Mouse (Mus musculus) heart, postnatal 36 days (tissue): ENCODE results near the gene Frmd7. TPM values are rescaled to one million over a fixed set of nuclear protein-coding genes. Genes with fewer than 3 reads are reported as not detected.

Experiments
- DNase-seq, 2 experiments: peaks; one replicate each; pipeline ENCODE4 v3.0.0; 2021 to 2022
- intact Hi-C: fragments of 180-260 bp; cut with DNase I; formaldehyde crosslinking; loops from one replicate; pipeline ENCODE4 v1.15.1; 2025
- total RNA-seq, 2 experiments: library from RNA; stranded (reverse); gene quantifications; 2 replicates each; pipeline ENCODE4 v1.2.3; 2021

Gene Frmd7
- total RNA-seq: not detected

- intact Hi-C loops: no loop called here
Measured at GRCm38 (mm10) chrX:50942610-50943009, at the start of gene Frmd7. Gene Frmd7 (minus strand): TSS chrX:50942710.

DNA sequence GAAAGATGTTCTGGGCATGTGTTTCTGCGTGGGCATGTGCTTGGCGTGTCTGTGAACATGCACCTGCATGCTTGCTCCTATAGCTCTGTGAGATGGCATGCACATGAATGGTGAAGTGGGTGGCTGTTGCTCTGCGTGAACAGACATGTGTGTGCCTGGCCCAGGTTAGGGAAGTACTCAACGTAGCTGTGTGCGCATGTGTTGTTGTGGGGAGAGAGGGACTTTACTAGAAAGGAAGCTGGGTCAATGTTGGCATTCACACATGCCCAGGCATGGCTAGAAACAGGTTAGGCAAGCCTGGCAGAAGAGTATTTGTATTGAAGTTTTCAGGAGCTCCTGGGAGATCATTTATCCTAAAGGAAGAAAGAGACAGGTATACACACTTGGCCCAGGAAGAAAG is 48.8 kb upstream of the Frmd7 start:
- DNase-seq: no peak
- intact Hi-C loops: no loop called here

More at GRCm38 (mm10) chrX:50942610-50943009, at the start of gene Frmd7:
- DNase-seq: no peak

DNA sequence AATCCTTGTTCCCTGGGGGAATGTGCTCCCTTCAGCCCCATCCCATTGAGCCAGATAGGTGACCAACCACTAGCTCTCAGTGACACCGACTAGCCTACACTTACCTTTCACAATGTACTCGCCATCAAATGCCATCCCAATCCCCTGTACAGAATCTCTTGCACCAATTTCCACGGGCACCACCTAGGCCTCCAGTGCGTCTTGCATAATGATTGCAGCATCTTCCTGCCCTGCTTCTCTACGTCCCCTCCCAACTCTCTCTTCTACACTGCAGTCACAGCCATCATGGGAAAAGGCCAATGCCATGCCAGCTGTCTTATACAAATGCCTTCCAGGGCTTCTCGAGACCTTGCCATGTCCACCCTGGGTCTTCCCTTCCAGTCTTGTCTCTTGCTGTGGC is 47.4 kb upstream of the Frmd7 start:
- intact Hi-C loops: no loop called here

DNA sequence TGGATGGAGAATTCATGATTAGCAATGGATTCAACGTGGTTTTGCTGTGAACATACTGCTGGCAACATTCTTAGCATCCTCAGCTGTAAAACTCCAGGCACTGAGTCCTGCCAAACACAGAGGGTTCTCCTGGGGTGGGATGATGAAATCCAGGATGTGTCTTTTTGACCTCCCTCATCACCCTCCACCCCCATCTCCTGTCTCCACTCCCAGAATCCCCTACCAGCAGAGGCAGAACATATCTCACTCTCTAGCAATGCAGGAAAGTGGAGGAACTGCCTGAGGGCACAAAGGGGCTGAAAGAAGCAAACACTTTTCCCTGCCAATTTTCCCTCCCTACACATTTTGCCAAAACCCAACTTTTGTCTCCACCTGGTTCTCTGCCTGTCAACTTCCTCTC is 46.1 kb upstream of the Frmd7 start:
- intact Hi-C loops: no loop called here
- DNase-seq: no peak

More for the DNA sequence above, 47.4 kb upstream of the Frmd7 start:
- no peak for DNase-seq

DNA sequence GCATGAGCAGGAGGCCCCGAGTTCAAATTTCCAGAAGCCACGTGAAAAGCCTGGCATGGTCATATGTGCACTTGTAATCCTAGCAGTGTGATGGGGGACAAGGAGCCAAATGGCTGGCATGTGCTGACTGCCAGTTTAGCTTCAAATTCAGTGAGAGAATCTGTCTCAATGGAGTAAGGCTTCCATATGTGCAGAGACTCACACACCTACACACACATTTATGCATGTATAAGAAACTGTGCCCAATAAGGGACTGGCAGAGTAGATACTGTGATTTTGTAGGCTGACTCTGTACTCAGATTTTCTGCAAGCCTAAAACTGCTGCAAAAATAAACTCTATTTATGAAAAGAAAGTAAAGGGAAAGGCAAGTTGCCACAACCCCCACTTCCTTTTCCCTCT is 35.9 kb upstream of the Frmd7 start:
- DNase-seq: no peak
- intact Hi-C loops: no loop called here

DNA sequence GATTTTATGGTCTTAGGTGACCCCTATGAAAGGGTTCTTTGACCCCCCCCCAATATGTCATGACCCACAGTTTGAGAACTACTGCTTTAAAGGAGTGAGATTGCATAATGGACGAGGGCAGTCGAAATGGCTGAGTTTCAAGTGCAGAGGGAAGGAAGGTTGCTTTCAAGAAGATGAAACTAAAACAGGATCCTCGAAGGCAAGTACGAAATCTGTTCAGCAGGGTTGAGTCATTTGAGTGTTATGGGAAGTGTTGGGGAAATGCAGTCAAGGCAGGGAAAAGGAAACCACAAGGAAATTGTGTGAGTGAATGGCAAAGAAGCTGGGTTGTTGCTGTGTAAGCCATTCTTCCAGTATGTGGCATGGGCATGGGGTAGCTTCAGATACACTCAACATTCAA is 29.6 kb upstream of the Frmd7 start:
- no peak for DNase-seq
- intact Hi-C loops: no loop called here

DNA sequence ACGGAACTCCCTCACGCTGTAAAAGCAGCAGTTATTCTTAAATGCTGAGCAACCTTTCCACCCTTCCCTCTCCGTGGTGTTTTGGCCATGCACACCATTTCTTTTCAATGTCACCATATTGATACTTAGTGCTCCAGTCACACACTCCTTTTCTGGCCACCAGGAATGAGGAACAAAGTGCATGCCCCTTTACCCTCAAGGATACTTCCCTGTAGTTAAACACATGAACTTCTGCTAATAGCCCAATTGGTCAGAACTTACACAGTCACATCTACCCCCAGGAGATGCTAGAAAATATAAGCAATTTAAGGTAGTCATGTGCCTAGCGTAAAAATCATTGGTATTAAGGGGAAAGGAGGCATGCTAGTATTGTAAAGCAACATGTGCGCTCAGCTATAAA is 27.4 kb upstream of the Frmd7 start:
- DNase-seq: no peak
- intact Hi-C loops: no loop called here

- intact Hi-C loops: no loop called here
- DNase-seq: no peak
Measured at GRCm38 (mm10) chrX:50968157-50968932, 25.8 kb upstream of the Frmd7 start.

DNA sequence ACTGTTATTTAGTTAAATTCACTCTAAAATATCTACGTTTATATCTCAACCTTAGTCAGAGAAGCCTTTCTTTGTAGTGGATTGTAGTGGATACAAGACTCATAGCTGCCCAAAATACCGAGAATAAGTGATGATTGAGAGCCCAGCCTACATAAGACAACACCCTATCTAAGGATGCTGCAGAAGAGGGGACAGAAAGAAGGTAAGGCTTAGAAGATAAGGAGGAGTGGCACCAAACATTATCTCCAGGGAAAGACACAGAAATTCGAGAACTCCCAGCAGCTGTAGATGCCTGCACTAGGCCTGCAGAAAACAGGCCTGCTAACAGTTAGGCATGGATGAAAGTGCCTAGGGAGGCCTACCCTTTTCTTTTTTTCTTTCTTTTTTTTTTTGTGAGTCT is 22.6 kb upstream of the Frmd7 start:
- no peak for DNase-seq
- intact Hi-C loops: no loop called here

GRCm38 (mm10) chrX:50962955-50963354 is 20.4 kb upstream of the Frmd7 start:
- no peak for DNase-seq

DNA sequence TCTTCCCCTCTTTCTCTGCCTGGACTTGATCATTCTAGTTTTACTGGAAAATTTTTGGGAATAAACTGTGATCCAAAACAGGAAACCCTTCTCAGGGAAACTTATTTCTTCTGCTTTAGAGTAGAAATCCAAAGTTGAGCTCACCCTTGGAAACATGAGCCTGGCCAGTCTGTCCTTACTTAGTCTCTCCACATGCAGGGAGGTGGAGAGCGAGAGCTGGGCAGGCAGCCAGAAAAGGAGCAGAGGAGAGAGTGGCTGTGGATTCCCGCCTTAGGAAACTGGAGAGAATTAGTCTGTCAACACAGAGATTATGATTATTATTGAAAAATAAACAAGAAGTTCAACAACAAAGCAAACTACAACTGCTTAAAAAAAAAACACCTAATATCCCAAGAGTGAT is 6.1 kb upstream of the Frmd7 start:
- peak; percentile 52 to 58 for DNase-seq
- intact Hi-C loops: no loop called here

More at GRCm38 (mm10) chrX:50962955-50963354, 20.4 kb upstream of the Frmd7 start:
- intact Hi-C loops: no loop called here

DNA sequence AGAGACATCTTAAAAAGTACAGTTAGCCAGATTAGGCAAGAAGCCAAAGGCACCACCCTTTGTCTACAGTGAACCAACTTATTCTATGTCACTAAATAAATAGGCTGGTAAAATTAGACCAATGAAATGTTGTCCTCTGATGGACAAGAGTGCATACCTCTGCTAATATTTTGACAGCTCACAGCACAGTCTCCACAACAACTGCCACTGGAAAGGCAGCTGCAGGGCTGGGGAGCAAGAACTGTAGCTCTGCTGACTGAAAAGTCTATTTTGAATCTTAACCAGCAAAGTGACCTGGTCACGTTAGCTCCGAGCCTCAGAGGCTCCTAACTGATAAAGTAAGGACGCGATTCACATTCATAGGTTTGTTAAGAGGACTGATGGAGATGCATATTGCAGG is 5.6 kb upstream of the Frmd7 start:
- no peak for DNase-seq
- intact Hi-C loops: no loop called here

DNA sequence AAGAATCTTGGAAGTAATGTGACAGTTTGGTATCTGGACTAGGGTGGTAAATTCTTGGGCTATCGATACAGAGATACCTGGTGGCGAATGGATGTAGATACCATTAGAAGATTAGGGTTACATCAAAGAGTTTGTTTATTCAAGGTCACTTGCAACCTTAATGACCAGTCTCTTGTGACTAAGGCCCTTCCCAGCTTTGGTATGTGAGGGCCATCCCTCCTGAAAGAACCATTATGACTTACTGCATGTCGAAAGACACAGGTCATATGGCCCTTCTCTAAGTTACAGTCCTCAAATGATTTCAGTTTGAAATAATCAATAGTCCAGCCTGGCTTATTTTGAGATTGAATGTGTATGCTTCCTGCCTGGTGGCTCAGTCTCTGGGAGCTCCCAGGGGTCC is 5.4 kb downstream of the Frmd7 start:
- intact Hi-C loops: no loop called here
- DNase-seq: no peak

- intact Hi-C loops: no loop called here
- no peak for DNase-seq
Measured at GRCm38 (mm10) chrX:50930309-50930708, 12.2 kb downstream of the Frmd7 start.

- no peak for DNase-seq
- intact Hi-C loops: loop anchor here (5.0 kb wide), 1 partner anchor 250 kb away; no protein-coding TSS in a partner anchor
Measured at GRCm38 (mm10) chrX:50926893-50927545, 15.5 kb downstream of the Frmd7 start.

GRCm38 (mm10) chrX:50924629-50925364 is 17.7 kb downstream of the Frmd7 start:
- intact Hi-C loops: loop anchor here (5.0 kb wide), 1 partner anchor 247 kb away; no protein-coding TSS in a partner anchor
- DNase-seq: peak; percentile 5 to 11

DNA sequence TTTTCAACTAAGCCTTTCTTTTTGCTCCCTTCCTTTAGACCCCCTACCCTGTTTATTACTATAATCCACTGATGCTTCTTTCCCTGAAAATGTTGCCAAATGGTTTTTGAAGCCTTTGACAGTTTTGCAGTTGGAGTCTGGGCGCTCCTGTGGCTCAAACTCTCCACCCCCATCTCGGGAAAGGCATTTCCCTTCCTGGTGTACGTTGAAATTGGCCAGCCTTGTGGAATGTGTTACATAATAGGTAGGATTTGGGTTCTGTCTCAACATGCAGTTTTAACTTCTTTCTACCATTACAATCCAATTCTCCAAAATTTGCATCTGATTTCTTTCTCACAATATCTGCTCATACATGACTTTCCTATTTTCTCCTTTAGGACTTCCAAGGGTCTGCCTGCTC is 23.8 kb downstream of the Frmd7 start:
- DNase-seq: no peak

DNA sequence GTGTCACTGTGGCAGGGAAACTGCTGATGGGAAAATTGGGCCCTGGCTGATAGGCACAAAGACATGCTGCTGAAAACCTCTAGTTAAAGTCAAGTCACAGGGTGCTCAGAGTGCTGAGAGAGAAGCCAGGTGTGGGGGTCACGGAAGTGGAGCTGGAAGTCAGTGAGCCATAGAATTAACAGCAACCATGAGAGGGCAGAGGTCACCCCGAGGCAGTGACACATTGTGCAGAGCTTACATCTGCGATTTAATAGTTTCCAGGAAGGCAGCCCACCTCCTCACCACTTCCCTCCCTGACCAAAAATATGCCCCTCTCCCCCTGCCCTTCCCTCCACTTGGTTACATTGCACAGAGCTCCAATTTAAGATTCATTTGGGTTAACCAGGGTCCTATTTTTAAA is 25.1 kb downstream of the Frmd7 start:
- intact Hi-C loops: no loop called here
- DNase-seq: no peak

More for the DNA sequence above, 23.8 kb downstream of the Frmd7 start:
- intact Hi-C loops: no loop called here

GRCm38 (mm10) chrX:50909915-50910314 is 32.6 kb downstream of the Frmd7 start:
- intact Hi-C loops: no loop called here

GRCm38 (mm10) chrX:50903497-50903896 is 39.0 kb downstream of the Frmd7 start:
- DNase-seq: no peak
- intact Hi-C loops: no loop called here

More at GRCm38 (mm10) chrX:50909915-50910314, 32.6 kb downstream of the Frmd7 start:
- DNase-seq: no peak

DNA sequence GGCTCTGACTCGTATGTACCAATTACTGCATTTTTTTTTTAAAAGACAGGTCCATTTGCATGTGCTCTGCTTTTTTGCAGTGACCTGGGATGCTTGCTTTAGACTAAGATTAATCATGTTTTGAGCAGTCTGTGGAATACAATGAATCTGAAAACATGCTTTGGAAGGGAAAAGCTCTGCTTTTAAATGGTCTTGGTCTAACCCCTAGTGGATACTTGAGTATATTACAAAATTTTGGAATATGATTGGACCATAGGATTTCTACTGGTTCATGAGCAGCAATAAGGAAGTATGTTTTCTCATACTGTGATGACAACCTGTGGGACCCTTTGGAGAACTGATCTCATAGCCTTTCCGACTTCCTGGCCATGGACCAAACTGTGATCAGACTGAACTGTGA is 54.5 kb downstream of the Frmd7 start:
- DNase-seq: no peak
- intact Hi-C loops: loop anchor here (2.0 kb wide), 1 partner anchor 213 kb away; no protein-coding TSS in a partner anchor
